Mouse (Mus musculus): ENCODE data around the gene Plekha6. TPM values are rescaled to one million over a fixed set of nuclear protein-coding genes. Genes with fewer than 3 reads are reported as not detected.

Plekha6 gene
- total and polyA plus RNA-seq, 3 experiments: 0.07 to 0.38 TPM; not detected in 1

- TF ChIP-seq POLR2AphosphoS5 (IDR thresholded peaks at IDR 0.05; ENCODE audit: insufficient replicate concordance, low read depth, low read length): no peak
- no peak for TF ChIP-seq TAL1 (conservative IDR thresholded peaks at IDR 0.05; ENCODE audit: low read depth, low read length)
- no peak for TF ChIP-seq GATA1 (IDR thresholded peaks at IDR 0.05; ENCODE audit: borderline replicate concordance, low read length)
- TF ChIP-seq GATA2 (IDR thresholded peaks at IDR 0.05; ENCODE audit: borderline replicate concordance, low read depth, low read length): no peak
- TF ChIP-seq CTCF (IDR thresholded peaks at IDR 0.05; ENCODE audit: low read depth, low read length): no peak
- Histone ChIP-seq H3K9me3 (replicated peaks) (no peaks in the 10 kb centered on the region), H3K4me1 (ENCODE audit: insufficient read depth, low read depth, low read length) (no peaks in the 10 kb centered on the region), H3K27me3 (ENCODE audit: insufficient read depth, low read length) (peaks cover 46% of the 10 kb centered on the region), H3K36me3 (replicated peaks) (no peaks in the 10 kb centered on the region), H3K4me3 (ENCODE audit: low read depth, low read length) (no peak overlapping the region)
- DNase-seq (ENCODE audit: low spot score) (no peak), ATAC-seq (ENCODE audit: extremely low read depth, insufficient number of reproducible peaks, low FRiP score, poor library complexity, severe bottlenecking) (no peak)
These were observed 89.5 kb downstream of the Plekha6 start for GRCm38 (mm10) chr1:133253532-133253866.

- peaks cover 49% of the 10 kb centered on the region for H3K27me3 ChIP-seq (ENCODE audit: insufficient read depth, low read length)
- H3K9me3 ChIP-seq (replicated peaks): no peaks in the 10 kb centered on the region
- no peaks in the 10 kb centered on the region for H3K36me3 ChIP-seq (replicated peaks)
- TF ChIP-seq CTCF (IDR thresholded peaks at IDR 0.05; ENCODE audit: low read depth, low read length) (no peak), POLR2AphosphoS5 (IDR thresholded peaks at IDR 0.05; ENCODE audit: insufficient replicate concordance, low read depth, low read length) (no peak), GATA2 (IDR thresholded peaks at IDR 0.05; ENCODE audit: borderline replicate concordance, low read depth, low read length) (no peak), TAL1 (conservative IDR thresholded peaks at IDR 0.05; ENCODE audit: low read depth, low read length) (no peak), GATA1 (IDR thresholded peaks at IDR 0.05; ENCODE audit: borderline replicate concordance, low read length) (no peak)
- DNase-seq (ENCODE audit: low spot score) (no peak), ATAC-seq (ENCODE audit: extremely low read depth, insufficient number of reproducible peaks, low FRiP score, poor library complexity, severe bottlenecking) (no peak)
- H3K4me1 ChIP-seq (ENCODE audit: insufficient read depth, low read depth, low read length): no peaks in the 10 kb centered on the region
- H3K4me3 ChIP-seq (ENCODE audit: low read depth, low read length): no peak overlapping the region
These were observed 90.2 kb downstream of the Plekha6 start for GRCm38 (mm10) chr1:133254226-133254625.

- Histone ChIP-seq H3K4me1 (ENCODE audit: insufficient read depth, low read depth, low read length) (no peaks in the 10 kb centered on the region), H3K4me3 (ENCODE audit: low read depth, low read length) (no peak overlapping the region), H3K9me3 (replicated peaks) (no peaks in the 10 kb centered on the region), H3K27me3 (ENCODE audit: insufficient read depth, low read length) (peaks cover 54% of the 10 kb centered on the region), H3K36me3 (replicated peaks) (no peaks in the 10 kb centered on the region)
- no peak for TF ChIP-seq GATA2 (IDR thresholded peaks at IDR 0.05; ENCODE audit: borderline replicate concordance, low read depth, low read length)
- TF ChIP-seq GATA1 (IDR thresholded peaks at IDR 0.05; ENCODE audit: borderline replicate concordance, low read length): no peak
- no peak for TF ChIP-seq CTCF (IDR thresholded peaks at IDR 0.05; ENCODE audit: low read depth, low read length)
- no peak for TF ChIP-seq TAL1 (conservative IDR thresholded peaks at IDR 0.05; ENCODE audit: low read depth, low read length)
- no peak for TF ChIP-seq POLR2AphosphoS5 (IDR thresholded peaks at IDR 0.05; ENCODE audit: insufficient replicate concordance, low read depth, low read length)
- DNase-seq (ENCODE audit: low spot score): no peak
- no peak for ATAC-seq (ENCODE audit: extremely low read depth, insufficient number of reproducible peaks, low FRiP score, poor library complexity, severe bottlenecking)
These were observed 91.1 kb downstream of the Plekha6 start for GRCm38 (mm10) chr1:133254856-133255764.

- Histone ChIP-seq H3K4me3 (ENCODE audit: low read depth, low read length) (no peak overlapping the region), H3K27me3 (ENCODE audit: insufficient read depth, low read length) (peaks cover 54% of the 10 kb centered on the region), H3K36me3 (replicated peaks) (no peaks in the 10 kb centered on the region), H3K4me1 (ENCODE audit: insufficient read depth, low read depth, low read length) (no peaks in the 10 kb centered on the region), H3K9me3 (replicated peaks) (no peaks in the 10 kb centered on the region)
- no peak for TF ChIP-seq GATA2 (IDR thresholded peaks at IDR 0.05; ENCODE audit: borderline replicate concordance, low read depth, low read length)
- no peak for TF ChIP-seq GATA1 (IDR thresholded peaks at IDR 0.05; ENCODE audit: borderline replicate concordance, low read length)
- TF ChIP-seq TAL1 (conservative IDR thresholded peaks at IDR 0.05; ENCODE audit: low read depth, low read length): no peak
- no peak for TF ChIP-seq CTCF (IDR thresholded peaks at IDR 0.05; ENCODE audit: low read depth, low read length)
- no peak for TF ChIP-seq POLR2AphosphoS5 (IDR thresholded peaks at IDR 0.05; ENCODE audit: insufficient replicate concordance, low read depth, low read length)
- ATAC-seq (ENCODE audit: extremely low read depth, insufficient number of reproducible peaks, low FRiP score, poor library complexity, severe bottlenecking) (no peak), DNase-seq (ENCODE audit: low spot score) (no peak)
These were observed 91.8 kb downstream of the Plekha6 start for GRCm38 (mm10) chr1:133255776-133256175.

GRCm38 (mm10) chr1:133256347-133256746 lies 92.3 kb downstream of the Plekha6 start:
- Histone ChIP-seq H3K9me3 (replicated peaks) (no peaks in the 10 kb centered on the region), H3K4me1 (ENCODE audit: insufficient read depth, low read depth, low read length) (no peaks in the 10 kb centered on the region), H3K36me3 (replicated peaks) (no peaks in the 10 kb centered on the region), H3K4me3 (ENCODE audit: low read depth, low read length) (no peak overlapping the region), H3K27me3 (ENCODE audit: insufficient read depth, low read length) (peaks cover 52% of the 10 kb centered on the region)
- DNase-seq (ENCODE audit: low spot score) (no peak), ATAC-seq (ENCODE audit: extremely low read depth, insufficient number of reproducible peaks, low FRiP score, poor library complexity, severe bottlenecking) (no peak)
- no peak for TF ChIP-seq GATA1 (IDR thresholded peaks at IDR 0.05; ENCODE audit: borderline replicate concordance, low read length)
- no peak for TF ChIP-seq CTCF (IDR thresholded peaks at IDR 0.05; ENCODE audit: low read depth, low read length)
- no peak for TF ChIP-seq TAL1 (conservative IDR thresholded peaks at IDR 0.05; ENCODE audit: low read depth, low read length)
- no peak for TF ChIP-seq GATA2 (IDR thresholded peaks at IDR 0.05; ENCODE audit: borderline replicate concordance, low read depth, low read length)
- TF ChIP-seq POLR2AphosphoS5 (IDR thresholded peaks at IDR 0.05; ENCODE audit: insufficient replicate concordance, low read depth, low read length): no peak

GRCm38 (mm10) chr1:133258694-133259093 lies 94.7 kb downstream of the Plekha6 start:
- TF ChIP-seq TAL1 (conservative IDR thresholded peaks at IDR 0.05; ENCODE audit: low read depth, low read length) (no peak), GATA2 (IDR thresholded peaks at IDR 0.05; ENCODE audit: borderline replicate concordance, low read depth, low read length) (no peak), GATA1 (IDR thresholded peaks at IDR 0.05; ENCODE audit: borderline replicate concordance, low read length) (no peak), CTCF (IDR thresholded peaks at IDR 0.05; ENCODE audit: low read depth, low read length) (no peak), POLR2AphosphoS5 (IDR thresholded peaks at IDR 0.05; ENCODE audit: insufficient replicate concordance, low read depth, low read length) (no peak)
- no peak for DNase-seq (ENCODE audit: low spot score)
- Histone ChIP-seq H3K4me3 (ENCODE audit: low read depth, low read length) (no peak overlapping the region), H3K27me3 (ENCODE audit: insufficient read depth, low read length) (peaks cover 33% of the 10 kb centered on the region), H3K9me3 (replicated peaks) (no peaks in the 10 kb centered on the region), H3K36me3 (replicated peaks) (no peaks in the 10 kb centered on the region), H3K4me1 (ENCODE audit: insufficient read depth, low read depth, low read length) (no peaks in the 10 kb centered on the region)
- ATAC-seq (ENCODE audit: extremely low read depth, insufficient number of reproducible peaks, low FRiP score, poor library complexity, severe bottlenecking): no peak

Data from G1E (cell line).